In the genomic region with DNA sequence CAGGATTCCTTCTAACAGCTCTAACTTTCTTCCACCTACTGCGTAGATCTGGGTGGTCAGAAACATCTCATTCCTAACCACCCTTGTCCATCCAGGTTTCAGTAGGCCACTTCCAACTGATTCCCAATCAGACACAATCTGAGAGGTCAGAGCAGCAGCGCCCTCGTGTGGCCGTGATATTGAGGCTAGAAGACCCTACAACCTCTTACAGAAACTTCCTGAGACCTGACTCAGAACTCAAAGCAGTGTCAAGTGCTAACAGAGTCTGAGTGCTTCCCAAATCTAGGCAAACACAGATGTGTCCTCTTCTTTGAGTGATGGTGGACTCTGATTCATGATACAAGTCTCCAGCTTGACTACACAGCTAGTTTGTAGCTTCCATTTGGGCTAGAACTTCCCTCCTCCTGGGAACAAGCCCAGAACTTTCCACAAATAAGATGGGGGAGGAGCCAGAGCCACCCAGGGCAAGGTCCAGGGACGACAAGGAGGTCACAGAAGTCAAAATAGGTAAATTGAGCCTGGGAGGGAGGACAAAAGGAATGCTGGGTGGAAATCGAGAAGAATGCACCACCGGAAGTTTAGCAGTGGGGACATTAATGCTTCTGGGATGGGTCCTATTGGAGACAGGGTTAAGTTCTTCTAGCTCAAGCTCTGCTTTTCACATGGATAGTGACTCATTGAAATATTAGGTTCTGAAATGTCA, we compare ENCODE assay signal across 8 mouse cellular contexts. TPM values are rescaled to one million over a fixed set of nuclear protein-coding genes. Genes with fewer than 3 reads are reported as not detected.
DNase-seq lines count a peak whose midpoint lies in the region; ATAC-seq and TF ChIP-seq lines count a peak whose summit lies in the region.
"Had no signal": no experiment of that assay in that cellular context is flagged by ENCODE, and none has a peak within 500 bp of the region (broad histone marks: within the 10 kb centered on the region; RNA-seq: fewer than 3 reads in every experiment).

No protein-coding gene starts in this region.

- H3K9ac ChIP-seq in MEL (ENCODE audit: control insufficient read depth, low read depth, low read length, poor library complexity, severe bottlenecking), result no peak overlapping the region
- H3K9ac ChIP-seq in hindbrain, embryonic 14.5 days, result no peak overlapping the region
- H3K9ac ChIP-seq in midbrain, embryonic 12.5 days (replicated peaks), result no peak overlapping the region

- TF ChIP-seq EP300 in MEL (IDR thresholded peaks at IDR 0.05; ENCODE audit: low read depth in 1 of 2, low read length in 2 of 2), result no peak

- H3K4me3 ChIP-seq in MEL (ENCODE audit: control insufficient read depth in 1 of 2, insufficient read depth in 1 of 2, low read depth in 2 of 2, low read length in 2 of 2), result no peak overlapping the region
- no peak overlapping the region for H3K4me3 ChIP-seq in embryonic fibroblast, embryonic 13.5 days (ENCODE audit: insufficient read depth, low read length)
- H3K4me3 ChIP-seq in hindbrain, embryonic 14.5 days (replicated peaks; ENCODE audit: low read length), result no peak overlapping the region
- no peak overlapping the region for H3K4me3 ChIP-seq in midbrain, embryonic 12.5 days

- H3K79me2 ChIP-seq in MEL (ENCODE audit: control insufficient read depth, insufficient read depth, low read length, poor library complexity), result no peaks in the 10 kb centered on the region

- TF ChIP-seq CTCF in MEL (IDR thresholded peaks at IDR 0.05 in 2 of 3, conservative IDR thresholded peaks at IDR 0.05 in 1 of 3; ENCODE audit: control insufficient read depth in 1 of 3, insufficient read depth in 1 of 3, low read depth in 2 of 3, low read length in 3 of 3, poor library complexity in 1 of 3, severe bottlenecking in 1 of 3), result peak; percentile 79 to 84 (median 80)
- peak; percentile 79; the same call in 1 of the 2 replicates for TF ChIP-seq CTCF in embryonic fibroblast, embryonic 13.5 days (IDR thresholded peaks at IDR 0.05; ENCODE audit: borderline replicate concordance, insufficient read depth, low read length)

- 30% methylated on average over 7 of the region's 7 CpGs for WGBS in hindbrain, embryonic 14.5 days
- 30% methylated on average over 7 of the region's 7 CpGs for WGBS in midbrain, embryonic 12.5 days

- H3K27me3 ChIP-seq in MEL (ENCODE audit: control insufficient read depth in 1 of 2, insufficient read depth in 2 of 2, low read length in 2 of 2), result no peaks in the 10 kb centered on the region
- no peaks in the 10 kb centered on the region for H3K27me3 ChIP-seq in hindbrain, embryonic 14.5 days (ENCODE audit: control insufficient read depth, insufficient read depth, low read length)
- no peaks in the 10 kb centered on the region for H3K27me3 ChIP-seq in midbrain, embryonic 12.5 days

- H3K27ac ChIP-seq in MEL (ENCODE audit: control insufficient read depth, low read depth, low read length), result no peak overlapping the region
- H3K27ac ChIP-seq in embryonic fibroblast, embryonic 13.5 days (ENCODE audit: insufficient read depth, low read length), result no peak overlapping the region
- no peak overlapping the region for H3K27ac ChIP-seq in hindbrain, embryonic 14.5 days
- H3K27ac ChIP-seq in midbrain, embryonic 12.5 days (replicated peaks), result no peak overlapping the region

- TF ChIP-seq POLR2A in MEL (IDR thresholded peaks at IDR 0.05; ENCODE audit: control insufficient read depth in 1 of 2, insufficient read depth in 1 of 2, low read depth in 1 of 2, low read length in 2 of 2, poor library complexity in 1 of 2), result no peak
- no peak for TF ChIP-seq POLR2A in embryonic fibroblast, embryonic 13.5 days (IDR thresholded peaks at IDR 0.05; ENCODE audit: low read depth, low read length)

- ATAC-seq in hindbrain, embryonic 14.5 days (ENCODE audit: low FRiP score), result no peak
- peak; percentile 60; the same call in 1 of the 2 replicates for ATAC-seq in midbrain, embryonic 12.5 days (ENCODE audit: low FRiP score, low read depth)

- no peaks in the 10 kb centered on the region for H3K9me3 ChIP-seq in MEL (replicated peaks; ENCODE audit: insufficient read depth, low read length)
- no peaks in the 10 kb centered on the region for H3K9me3 ChIP-seq in hindbrain, embryonic 14.5 days (ENCODE audit: control insufficient read depth, low read length)
- H3K9me3 ChIP-seq in midbrain, embryonic 12.5 days, result no peaks in the 10 kb centered on the region

- peaks cover 0 to 3% of the 10 kb centered on the region in 2 experiments; a peak in 2 of 4 replicates for H3K36me3 ChIP-seq in MEL (ENCODE audit: control insufficient read depth in 1 of 2, insufficient read depth in 2 of 2, low read length in 2 of 2)
- H3K36me3 ChIP-seq in hindbrain, embryonic 14.5 days (replicated peaks; ENCODE audit: control insufficient read depth, insufficient read depth), result no peaks in the 10 kb centered on the region
- H3K36me3 ChIP-seq in midbrain, embryonic 12.5 days, result no peaks in the 10 kb centered on the region

- DNase-seq in MEL (ENCODE audit: low read depth, low spot score), result peak; percentile 71
- peak; percentile 57 to 63 for DNase-seq in adrenal gland, postnatal 4 days (ENCODE audit: low spot score in 2 of 2)
- peak; percentile 86 for DNase-seq in hindbrain, embryonic 14.5 days (ENCODE audit: low spot score)
- DNase-seq in layer of hippocampus, postnatal 36 days, result peak; percentile 66 to 72
- DNase-seq in spleen, postnatal 4 days (ENCODE audit: low spot score in 2 of 2), result peak; percentile 36 to 74

- no peak overlapping the region for H3K4me2 ChIP-seq in hindbrain, embryonic 14.5 days (replicated peaks)
- no peak overlapping the region for H3K4me2 ChIP-seq in midbrain, embryonic 12.5 days (replicated peaks)

- peak; percentile 59 for TF ChIP-seq RAD21 in MEL (IDR thresholded peaks at IDR 0.05; ENCODE audit: low read depth, low read length)

- H3K4me1 ChIP-seq in MEL (ENCODE audit: control insufficient read depth in 1 of 2, insufficient read depth in 2 of 2, low read length in 2 of 2), result 0 out of 4 replicates have a peak, but pooled peaks cover 0 to 2% of the 10 kb centered on the region in 2 experiments
- peaks cover 3% of the 10 kb centered on the region; the same call in 1 of the 2 replicates for H3K4me1 ChIP-seq in embryonic fibroblast, embryonic 13.5 days (ENCODE audit: control insufficient read depth, insufficient read depth, low read length)
- no peaks in the 10 kb centered on the region for H3K4me1 ChIP-seq in hindbrain, embryonic 14.5 days (replicated peaks; ENCODE audit: control insufficient read depth, insufficient read depth, low read length)
- no peaks in the 10 kb centered on the region for H3K4me1 ChIP-seq in midbrain, embryonic 12.5 days

TF ChIP-seq in MEL, 35 proteins besides CTCF, POLR2A, EP300 and RAD21 (continues in another document):
- peak; percentile 34; the same call in 1 of the 2 replicates for TF ChIP-seq ZC3H11A (IDR thresholded peaks at IDR 0.05; ENCODE audit: low read depth, low read length)
- TF ChIP-seq HCFC1 (IDR thresholded peaks at IDR 0.05; ENCODE audit: low read depth, low read length), result no peak

RNA-seq across cellular contexts. Expression of gene Zfp57, which starts 3.8 kb away (rescaled TPM):
- not detected in 2 replicates for total RNA-seq in MEL (2012; rRNA removed)
- not detected for polyA plus RNA-seq in MEL (2012; ENCODE audit: insufficient read depth in 1 of 2, insufficient read length in 2 of 2, low read depth in 1 of 2, low replicate concordance in 2 of 2, missing spikeins in 1 of 2)
- 10 to 100 TPM; 12.7 to 18.0 TPM for total RNA-seq in adrenal gland, postnatal 4 days (2021)
- 67.2 and 80.0 TPM in 2 replicates for polyA plus RNA-seq in embryonic fibroblast, embryonic 13.5 days (2011; ENCODE audit: insufficient read length, low read depth, missing spikeins)
- 225 and 236 TPM in 2 replicates for polyA plus RNA-seq in hindbrain, embryonic 14.5 days (2014; fragmentation: Nextera tagmentation; extraction: Ambion mirVana)
- total RNA-seq in layer of hippocampus, postnatal 36 days (2021), result 10 to 100 TPM; 15.9 to 18.1 TPM
- polyA plus RNA-seq in midbrain, embryonic 12.5 days (2016; fragmentation: Nextera tagmentation; extraction: Ambion mirVana), result 175 and 190 TPM in 2 replicates

RNA-seq across cellular contexts. Expression of gene H2-M5, which starts 7.8 kb away (rescaled TPM):
- total RNA-seq in MEL (2012; rRNA removed), result not detected in 2 replicates
- not detected for polyA plus RNA-seq in MEL (2012; ENCODE audit: insufficient read depth in 1 of 2, insufficient read length in 2 of 2, low read depth in 1 of 2, low replicate concordance in 2 of 2, missing spikeins in 1 of 2)
- total RNA-seq in adrenal gland, postnatal 4 days (2021), result under 1 TPM; 0.56 to 0.62 TPM
- 0.51 and 1.1 TPM in 2 replicates for polyA plus RNA-seq in embryonic fibroblast, embryonic 13.5 days (2011; ENCODE audit: insufficient read length, low read depth, missing spikeins)
- polyA plus RNA-seq in hindbrain, embryonic 14.5 days (2014; fragmentation: Nextera tagmentation; extraction: Ambion mirVana), result 0.64 and 1.0 TPM in 2 replicates
- total RNA-seq in layer of hippocampus, postnatal 36 days (2021), result 1 to 10 TPM in 1 of 2 experiments, under 1 TPM in 1; 1.00 to 1.1 TPM
- 2.4 and 2.9 TPM in 2 replicates for polyA plus RNA-seq in midbrain, embryonic 12.5 days (2016; fragmentation: Nextera tagmentation; extraction: Ambion mirVana)
- polyA plus RNA-seq: liver, embryonic 16.5 days had no signal

RNA-seq across cellular contexts. Expression of gene 2410137M14Rik, which starts 16.1 kb away (rescaled TPM):
- total RNA-seq in MEL (2012; rRNA removed), result not detected in 2 replicates
- not detected for polyA plus RNA-seq in MEL (2012; ENCODE audit: insufficient read depth in 1 of 2, insufficient read length in 2 of 2, low read depth in 1 of 2, low replicate concordance in 2 of 2, missing spikeins in 1 of 2)
- not detected for total RNA-seq in adrenal gland, postnatal 4 days (2021)
- polyA plus RNA-seq in embryonic fibroblast, embryonic 13.5 days (2011; ENCODE audit: insufficient read length, low read depth, missing spikeins), result not detected in 2 replicates
- polyA plus RNA-seq in hindbrain, embryonic 14.5 days (2014; fragmentation: Nextera tagmentation; extraction: Ambion mirVana), result 0.47 TPM in 1 of 2 replicates, not detected in the other
- not detected for total RNA-seq in layer of hippocampus, postnatal 36 days (2021)
- 0.28 and 0.37 TPM in 2 replicates for polyA plus RNA-seq in midbrain, embryonic 12.5 days (2016; fragmentation: Nextera tagmentation; extraction: Ambion mirVana)
- polyA plus RNA-seq: liver, embryonic 16.5 days had no signal

RNA-seq across cellular contexts. Expression of gene Mog, which starts 26.0 kb away (rescaled TPM):
- not detected in 2 replicates for total RNA-seq in MEL (2012; rRNA removed)
- not detected for polyA plus RNA-seq in MEL (2012; ENCODE audit: insufficient read depth in 1 of 2, insufficient read length in 2 of 2, low read depth in 1 of 2, low replicate concordance in 2 of 2, missing spikeins in 1 of 2)
- total RNA-seq in adrenal gland, postnatal 4 days (2021), result not detected
- polyA plus RNA-seq in embryonic fibroblast, embryonic 13.5 days (2011; ENCODE audit: insufficient read length, low read depth, missing spikeins), result not detected in 2 replicates
- 2.2 and 3.1 TPM in 2 replicates for polyA plus RNA-seq in hindbrain, embryonic 14.5 days (2014; fragmentation: Nextera tagmentation; extraction: Ambion mirVana)
- 10 to 100 TPM; 67.6 to 72.6 TPM for total RNA-seq in layer of hippocampus, postnatal 36 days (2021)
- 0.68 and 0.96 TPM in 2 replicates for polyA plus RNA-seq in midbrain, embryonic 12.5 days (2016; fragmentation: Nextera tagmentation; extraction: Ambion mirVana)
- polyA plus RNA-seq: liver, embryonic 16.5 days had no signal

RNA-seq across cellular contexts. Expression of gene Znrd1as, which starts 38.8 kb away (rescaled TPM):
- 2.8 and 3.4 TPM in 2 replicates for total RNA-seq in MEL (2012; rRNA removed)
- polyA plus RNA-seq in MEL (2012; ENCODE audit: insufficient read depth in 1 of 2, insufficient read length in 2 of 2, low read depth in 1 of 2, low replicate concordance in 2 of 2, missing spikeins in 1 of 2), result 1 to 10 TPM in 1 of 2 experiments, not detected in 1; 1.8 TPM
- total RNA-seq in adrenal gland, postnatal 4 days (2021), result 1 to 10 TPM; 7.4 to 7.8 TPM
- polyA plus RNA-seq in embryonic fibroblast, embryonic 13.5 days (2011; ENCODE audit: insufficient read length, low read depth, missing spikeins), result 9.0 and 11.6 TPM in 2 replicates
- 3.4 and 5.1 TPM in 2 replicates for polyA plus RNA-seq in hindbrain, embryonic 14.5 days (2014; fragmentation: Nextera tagmentation; extraction: Ambion mirVana)
- 1 to 10 TPM; 6.1 to 8.8 TPM for total RNA-seq in layer of hippocampus, postnatal 36 days (2021)
- 7.3 and 7.6 TPM in 2 replicates for polyA plus RNA-seq in midbrain, embryonic 12.5 days (2016; fragmentation: Nextera tagmentation; extraction: Ambion mirVana)

Comparison
In these comparisons a context has a peak if more than half of its experiments do, and no peak if none do; other contexts are left out.
1. RNA of gene Zfp57, which starts 3.8 kb away (polyA plus RNA-seq): 225 to 236 TPM in hindbrain, embryonic 14.5 days, 175 to 190 TPM in midbrain, embryonic 12.5 days and 67.2 to 80.0 TPM in embryonic fibroblast, embryonic 13.5 days; not detected in MEL; every median in the first group is over 10 times any median in the second.
2. Peak in every context shown above with its lines, with median percentiles within 50 percentile points of each other: DNase-seq.